Mouse (Mus musculus): ENCODE measurements around the gene Dtx3l.
"Not testable (repeated sequence)": the region's sequence is repeated elsewhere in the genome, so short reads cannot be mapped to it uniquely, and the experiment has no call there.

Gene Dtx3l

GRCm38 (mm10) chr16:35938211-35939151 lies at the start of gene Dtx3l, which contains the start of gene Parp9:
TSS of gene Dtx3l (minus strand) at chr16:35939151.
TSS of gene Parp9 (plus strand) at chr16:35938470.
- DNase-seq (ENCODE audit: low spot score in 2 of 2), result peak; percentile 66 to 84

- peak in 1 of 2 experiments; percentile 19 for DNase-seq (ENCODE audit: low spot score in 2 of 2)
Measured at GRCm38 (mm10) chr16:35987930-35988329, 49.0 kb upstream of the Dtx3l start.

DNA sequence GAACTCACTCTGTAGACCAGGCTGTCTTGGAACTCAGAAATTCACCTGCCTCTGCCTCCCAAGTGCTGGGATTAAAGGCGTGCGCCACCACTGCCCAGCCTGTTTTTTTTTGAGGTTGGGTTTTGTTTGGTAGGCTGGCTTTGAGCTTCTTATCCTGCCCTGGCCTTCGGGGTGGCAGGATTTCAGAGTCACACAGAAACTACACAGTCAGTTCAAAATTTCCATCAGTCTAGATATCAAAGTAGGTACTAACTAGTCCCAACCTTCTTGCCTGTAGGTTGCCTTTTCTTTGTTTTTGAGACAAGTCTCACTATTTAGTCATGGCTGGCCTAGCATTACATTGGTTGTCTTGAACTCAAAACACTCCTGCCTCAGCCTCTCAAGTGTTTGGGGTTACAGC lies 45.5 kb upstream of the Dtx3l start:
- DNase-seq (ENCODE audit: low spot score in 2 of 2), result no peak

GRCm38 (mm10) chr16:35983517-35984101 lies 44.7 kb upstream of the Dtx3l start:
- peak; percentile 67 to 85 for DNase-seq (ENCODE audit: low spot score in 2 of 2)

GRCm38 (mm10) chr16:35982902-35983516 lies 44.1 kb upstream of the Dtx3l start:
- peak; percentile 92 to 96 for DNase-seq (ENCODE audit: low spot score in 2 of 2)

DNA sequence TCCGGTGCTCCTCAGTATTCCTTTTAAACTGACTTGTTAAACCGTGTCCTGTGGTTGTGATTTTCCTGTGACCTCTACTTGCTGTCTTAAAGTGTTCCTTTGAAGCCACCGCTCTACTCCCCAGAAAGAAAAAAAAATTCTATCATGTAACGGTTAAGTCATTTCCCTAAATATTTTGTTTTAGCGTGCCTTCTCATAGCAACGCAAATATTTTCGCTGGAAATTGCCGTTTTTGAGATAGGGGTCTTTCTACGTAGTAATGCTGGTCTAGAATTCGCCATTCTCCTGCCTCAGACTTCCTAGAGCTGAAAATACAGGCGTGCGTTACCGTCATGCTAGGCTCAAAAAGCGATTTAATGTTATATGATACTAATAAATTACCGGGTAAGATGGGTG lies 43.6 kb upstream of the Dtx3l start:
- DNase-seq (ENCODE audit: low spot score in 2 of 2), result no peak

GRCm38 (mm10) chr16:35981363-35981821 lies 42.4 kb upstream of the Dtx3l start:
- DNase-seq (ENCODE audit: low spot score in 2 of 2), result peak; percentile 100

GRCm38 (mm10) chr16:35978450-35978849 lies 39.5 kb upstream of the Dtx3l start, which contains the start of gene Kpna1:
TSS of gene Kpna1 (plus strand) at chr16:35978750.
- not testable (repeated sequence) for DNase-seq (ENCODE audit: low spot score in 2 of 2)

DNA sequence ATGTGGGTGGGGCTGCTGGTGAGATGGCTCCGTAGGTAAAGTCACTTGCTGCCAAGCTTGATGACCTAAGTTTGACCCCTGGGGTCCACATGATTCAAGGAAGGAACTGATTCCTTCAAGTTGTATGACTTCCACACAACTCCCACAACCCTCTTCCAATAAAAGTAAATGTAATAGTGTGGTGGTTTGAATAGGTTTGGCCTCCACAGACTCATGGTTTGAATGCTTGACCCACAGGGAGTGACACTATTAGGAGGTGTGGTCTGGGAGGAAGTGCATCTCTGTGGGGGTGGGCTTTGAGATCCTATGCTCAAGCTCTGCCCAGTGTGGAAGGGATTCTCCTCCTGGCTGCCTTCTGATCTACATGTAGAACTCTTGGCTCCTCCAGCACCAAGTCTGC lies 35.1 kb upstream of the Dtx3l start:
- no peak for DNase-seq (ENCODE audit: low spot score in 2 of 2)

DNA sequence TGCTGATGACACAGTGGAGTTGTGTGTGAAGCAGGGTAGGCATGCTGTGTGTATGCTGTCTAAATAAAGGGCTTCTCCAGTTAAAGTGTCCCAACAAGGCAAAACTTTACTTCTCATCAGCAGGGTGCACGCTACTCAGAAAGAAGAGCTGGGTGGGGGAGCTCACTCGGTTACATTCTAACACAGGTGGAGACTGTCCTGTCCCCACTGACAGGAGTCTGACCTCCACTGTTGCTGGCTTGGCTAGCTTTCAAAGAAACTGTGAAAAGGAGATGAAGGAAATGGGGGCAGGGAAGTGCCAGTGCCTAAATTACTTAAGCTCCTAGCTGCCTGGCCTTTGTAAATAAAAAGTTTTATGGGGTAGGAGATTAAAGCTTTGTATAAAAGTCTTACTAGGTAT lies 29.2 kb upstream of the Dtx3l start:
- DNase-seq (ENCODE audit: low spot score in 2 of 2), result no peak

DNA sequence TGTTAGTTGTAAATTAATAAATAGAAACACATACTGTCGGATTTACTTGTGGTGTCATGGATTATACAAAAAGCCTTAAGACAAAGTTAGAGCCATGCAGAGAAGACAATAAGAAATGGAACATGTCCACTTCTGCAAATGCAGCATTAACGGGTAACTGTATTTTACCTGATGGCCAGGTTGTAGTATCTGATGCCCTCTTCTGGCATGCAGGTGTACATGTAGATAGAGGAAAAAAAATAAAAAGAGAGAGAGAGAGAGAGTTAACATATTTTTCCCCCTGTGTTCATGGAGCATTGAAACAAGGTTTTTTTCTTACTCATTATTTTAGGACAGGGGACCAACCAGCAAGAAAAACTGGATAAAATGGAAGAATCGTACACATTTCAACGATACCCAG lies 28.4 kb upstream of the Dtx3l start:
- no peak for DNase-seq (ENCODE audit: low spot score in 2 of 2)

- DNase-seq (ENCODE audit: low spot score in 2 of 2), result no peak
Measured at GRCm38 (mm10) chr16:35966411-35967115, 27.6 kb upstream of the Dtx3l start.

DNA sequence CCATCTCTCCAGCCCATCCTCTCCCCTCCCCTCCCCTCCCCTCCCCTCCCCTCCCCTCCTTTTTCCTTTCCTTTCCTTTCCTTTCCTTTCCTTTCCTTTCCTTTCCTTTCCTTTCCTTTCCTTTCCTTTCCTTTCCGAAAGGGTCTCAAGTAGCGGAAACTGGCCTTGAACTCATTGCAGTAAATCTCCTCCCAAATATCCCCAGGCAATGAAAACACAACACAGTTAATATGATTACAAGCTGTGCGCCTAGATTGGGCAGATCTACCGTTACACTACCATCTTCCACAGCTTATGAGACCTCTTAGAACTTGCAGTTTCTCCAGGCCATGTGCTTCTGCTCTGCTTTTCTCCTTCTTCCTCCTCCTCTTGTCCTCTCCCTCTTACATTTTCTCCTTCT lies 27.0 kb upstream of the Dtx3l start:
- not testable (repeated sequence) for DNase-seq (ENCODE audit: low spot score in 2 of 2)

DNA sequence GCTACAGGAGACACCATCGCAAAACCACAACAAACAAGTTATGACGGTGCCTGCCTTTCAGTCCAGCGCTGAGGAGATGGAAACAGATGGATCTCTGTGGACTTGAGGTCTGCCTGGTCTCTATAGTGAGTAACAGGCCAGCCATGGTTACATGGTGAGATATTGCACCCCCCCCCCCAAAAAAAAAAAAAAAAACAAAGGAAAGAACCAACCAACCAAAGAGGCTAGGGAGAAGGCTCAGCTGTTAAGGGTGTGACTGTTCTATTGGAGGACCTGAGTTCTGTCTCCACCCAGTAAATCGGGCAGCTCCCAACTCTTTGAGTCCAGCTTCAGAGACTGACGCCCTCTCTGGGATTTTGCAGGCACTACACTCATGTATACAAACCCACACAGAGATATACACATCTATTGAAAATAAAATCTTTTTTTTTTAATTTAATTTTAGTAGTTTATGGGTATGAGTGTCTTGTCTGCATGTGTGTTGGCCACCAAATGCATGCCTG lies 13.7 kb upstream of the Dtx3l start:
- no peak for DNase-seq (ENCODE audit: low spot score in 2 of 2)

- DNase-seq (ENCODE audit: low spot score in 2 of 2), result no peak
Measured at GRCm38 (mm10) chr16:35951216-35951615, 12.3 kb upstream of the Dtx3l start.

GRCm38 (mm10) chr16:35949264-35949663 lies 10.3 kb upstream of the Dtx3l start:
- no peak for DNase-seq (ENCODE audit: low spot score in 2 of 2)

DNA sequence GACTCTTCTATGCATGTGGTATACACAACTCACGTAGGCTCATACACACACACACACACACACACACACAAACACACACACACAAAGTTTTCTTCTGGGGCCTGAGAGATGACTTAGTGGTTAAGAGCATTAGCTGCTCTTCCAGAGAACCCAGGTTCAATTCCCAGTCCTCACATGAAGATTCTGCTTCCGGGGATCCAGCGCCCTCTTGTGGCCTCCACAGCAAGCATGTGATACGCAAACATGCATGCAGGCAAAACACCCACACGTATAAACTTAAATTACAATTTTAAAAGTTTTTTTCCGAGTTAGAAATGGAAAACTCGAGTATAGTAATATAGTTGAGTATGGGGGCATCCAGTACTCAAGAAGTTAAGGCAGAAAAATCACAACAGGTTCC lies 2.4 kb upstream of the Dtx3l start:
- peak; percentile 39 to 73 for DNase-seq (ENCODE audit: low spot score in 2 of 2)

GRCm38 (mm10) chr16:35939690-35940089 lies 739 bp upstream of the Dtx3l start:
- DNase-seq (ENCODE audit: low spot score in 2 of 2), result peak; percentile 87 to 92

GRCm38 (mm10) chr16:35939261-35939660 lies 310 bp upstream of the Dtx3l start:
- no peak for DNase-seq (ENCODE audit: low spot score in 2 of 2)

GRCm38 (mm10) chr16:35933181-35933580 lies 5.8 kb downstream of the Dtx3l start:
- no peak for DNase-seq (ENCODE audit: low spot score in 2 of 2)
